Mouse (Mus musculus) thymus, adult 2 months (tissue): ENCODE measurements around the gene Vwa1. TPM values are rescaled to one million over a fixed set of nuclear protein-coding genes. Genes with fewer than 3 reads are reported as not detected.
A peak's percentile ranks its signal among the peaks of the same experiment; 100 is the strongest.

ENCODE experiments used
- DNase-seq: peaks from one replicate; pipeline ENCODE4 v3.0.0; 2021
- H3K27ac ChIP-seq: fragments of 200-500 bp; 2 replicates; pipeline ENCODE4 v1.5.1; 2012; ENCODE audit warnings: low read length, control low read depth; ENCODE audit not compliant: control insufficient read depth, insufficient read depth
- H3K27me3 ChIP-seq: fragments of 200-500 bp; 2 replicates; pipeline ENCODE4 v1.6.1; 2012; ENCODE audit warnings: mild to moderate bottlenecking, low read length, moderate library complexity, mixed read lengths; ENCODE audit not compliant: control insufficient read depth, insufficient read depth
- H3K36me3 ChIP-seq: fragments of 200-500 bp; 2 replicates; pipeline ENCODE4 v1.6.1; 2012; ENCODE audit warnings: mild to moderate bottlenecking, low read length, moderate library complexity; ENCODE audit not compliant: control insufficient read depth, insufficient read depth
- H3K4me1 ChIP-seq: fragments of 200-500 bp; replicated peaks from 2 replicates; pipeline ENCODE4 v1.6.1; 2012; ENCODE audit warnings: low read length; ENCODE audit not compliant: control insufficient read depth, insufficient read depth
- H3K4me3 ChIP-seq: fragments of 200-500 bp; 2 replicates; pipeline ENCODE4 v1.5.1; 2012; ENCODE audit warnings: mild to moderate bottlenecking, low read length, control low read depth, moderate library complexity; ENCODE audit not compliant: control insufficient read depth, insufficient read depth
- CTCF ChIP-seq: fragments of 200-500 bp; IDR thresholded peaks from 2 replicates; pipeline ENCODE4 v1.5.1; 2012; ENCODE audit warnings: mild to moderate bottlenecking, control low read depth, low read length, moderate library complexity, borderline replicate concordance; ENCODE audit not compliant: control insufficient read depth, poor library complexity, insufficient read depth; ENCODE audit errors: extremely low read depth
- POLR2A ChIP-seq: fragments of 200-500 bp; IDR thresholded peaks from 2 replicates; pipeline ENCODE4 v1.6.1; 2012; ENCODE audit warnings: mild to moderate bottlenecking, low read length, control low read depth, moderate library complexity; ENCODE audit not compliant: control insufficient read depth, poor library complexity, insufficient read depth; ENCODE audit errors: extremely low read depth
- WGBS: fragments of 180-500 bp; shearing (Covaris S2); methylation state at CpG from one replicate; pipeline ENCODE4 v1.1.7; 2018; 5-methylcytosine and 5-hydroxymethylcytosine counted together
- polyA plus RNA-seq: library from polyadenylated mRNA; depleted of rRNA; stranded (reverse); fragments of >200 nt; gene quantifications from 2 replicates; pipeline ENCODE4 v1.2.3, GENCODE M21; 2012

The Vwa1 gene
- polyA plus RNA-seq, 1 experiment = 13.5 TPM

GRCm38 (mm10) chr4:155769496-155769879 is 5.0 kb downstream of the Vwa1 start:
- 83% methylated on average over 5 of the region's 5 CpGs for whole genome bisulfite sequencing
- H3K36me3 ChIP-seq = no peaks in the 10 kb centered on the region
- H3K27ac ChIP-seq = no peak overlapping the region

GRCm38 (mm10) chr4:155762357-155762756 is 12.1 kb downstream of the Vwa1 start:
- 97% methylated on average over 3 of the region's 3 CpGs for WGBS
- H3K4me3 ChIP-seq = no peak overlapping the region
- no peak overlapping the region for H3K27ac ChIP-seq

More at GRCm38 (mm10) chr4:155769496-155769879, 5.0 kb downstream of the Vwa1 start:
- DNase-seq = no peak
- Histone ChIP-seq H3K27me3 (no peaks in the 10 kb centered on the region), H3K4me1 (peaks cover 9% of the 10 kb centered on the region), H3K4me3 (no peak overlapping the region)
- TF ChIP-seq CTCF (no peak), POLR2A (no peak)

GRCm38 (mm10) chr4:155761356-155762099 is 13.0 kb downstream of the Vwa1 start:
- Histone ChIP-seq H3K27me3 (no peaks in the 10 kb centered on the region), H3K36me3 (no peaks in the 10 kb centered on the region), H3K27ac (no peak overlapping the region), H3K4me3 (peak overlapping the region; percentile 62), H3K4me1 (peaks cover 9% of the 10 kb centered on the region)
- WGBS = 3% methylated on average over 28 of the region's 28 CpGs
- no peak for DNase-seq
- no peak for TF ChIP-seq POLR2A
- no peak for TF ChIP-seq CTCF

More at GRCm38 (mm10) chr4:155762357-155762756, 12.1 kb downstream of the Vwa1 start:
- TF ChIP-seq CTCF (no peak), POLR2A (no peak)
- no peaks in the 10 kb centered on the region for H3K36me3 ChIP-seq
- H3K27me3 ChIP-seq = no peaks in the 10 kb centered on the region
- peaks cover 9% of the 10 kb centered on the region for H3K4me1 ChIP-seq
- DNase-seq = no peak

GRCm38 (mm10) chr4:155760613-155761355 is 13.7 kb downstream of the Vwa1 start, which contains the start of gene Atad3a:
Gene Atad3a (minus strand): TSS chr4:155761093.
- Histone ChIP-seq H3K27ac (no peak within 1 kb of the TSS), H3K27me3 (no peaks in the 10 kb centered on the region), H3K4me3 (peak within 1 kb of the TSS; percentile 62), H3K4me1 (peaks cover 9% of the 10 kb centered on the region), H3K36me3 (no peaks in the 10 kb centered on the region)
- WGBS = under 1% methylated on average over 68 of the region's 68 CpGs
- TF ChIP-seq POLR2A = peak; percentile 50
- no peak; the same call in 1 of the 2 replicates for TF ChIP-seq CTCF
- peak; percentile 96 for DNase-seq

GRCm38 (mm10) chr4:155759862-155760612 is 14.5 kb downstream of the Vwa1 start:
- WGBS = 2% methylated on average over 10 of the region's 10 CpGs
- no peak for TF ChIP-seq CTCF
- no peak for TF ChIP-seq POLR2A
- no peak overlapping the region for H3K27ac ChIP-seq
- H3K36me3 ChIP-seq = no peaks in the 10 kb centered on the region
- peak; percentile 47 for DNase-seq
- H3K27me3 ChIP-seq = no peaks in the 10 kb centered on the region
- H3K4me1 ChIP-seq = peaks cover 9% of the 10 kb centered on the region
- peak overlapping the region; percentile 62 for H3K4me3 ChIP-seq

- no peak for DNase-seq
- no peaks in the 10 kb centered on the region for H3K27me3 ChIP-seq
These were observed 17.5 kb downstream of the Vwa1 start for GRCm38 (mm10) chr4:155757011-155757410.

More at GRCm38 (mm10) chr4:155757011-155757410, 17.5 kb downstream of the Vwa1 start:
- Histone ChIP-seq H3K27ac (no peak overlapping the region), H3K4me3 (no peak overlapping the region), H3K4me1 (peaks cover 9% of the 10 kb centered on the region), H3K36me3 (peaks cover 4% of the 10 kb centered on the region; the same call in 1 of the 2 replicates)
- 96% methylated on average over 12 of the region's 12 CpGs for WGBS
- TF ChIP-seq POLR2A (no peak), CTCF (no peak)
